Mouse (Mus musculus) hindbrain, embryonic 16.5 days (tissue): ENCODE measurements around the gene Wasf2. TPM values are rescaled to one million over a fixed set of nuclear protein-coding genes. Genes with fewer than 3 reads are reported as not detected.

ENCODE experiments used
- ATAC-seq: fragments of 200-750 bp; cut with Nextera tagmentation; 2 replicates; pipeline ENCODE4 v1.8.0; 2017; ENCODE audit warnings: moderate TSS enrichment, moderate library complexity
- H3K27ac ChIP-seq: fragments of 300-500 bp; sonication (generic); 2 replicates; pipeline ENCODE4 v1.5.1; 2014; ENCODE audit warnings: low read depth, mild to moderate bottlenecking, control low read depth, low read length, moderate library complexity
- H3K27me3 ChIP-seq: fragments of 300-500 bp; sonication (generic); replicated peaks from 2 replicates; pipeline ENCODE4 v1.6.1; 2014; ENCODE audit warnings: low read length; ENCODE audit not compliant: control insufficient read depth, insufficient read depth
- H3K36me3 ChIP-seq: fragments of 300-500 bp; sonication (generic); 2 replicates; pipeline ENCODE4 v1.6.1; 2014; ENCODE audit warnings: mild to moderate bottlenecking, low read length, moderate library complexity, mixed read lengths; ENCODE audit not compliant: control insufficient read depth, insufficient read depth
- H3K4me1 ChIP-seq: fragments of 300-500 bp; sonication (generic); 2 replicates; pipeline ENCODE4 v1.6.1; 2014; ENCODE audit warnings: low read depth, low read length; ENCODE audit not compliant: control insufficient read depth, insufficient read depth
- H3K4me2 ChIP-seq: fragments of 300-500 bp; sonication (generic); 2 replicates; pipeline ENCODE4 v1.6.1; 2014; ENCODE audit warnings: mild to moderate bottlenecking, low read length, control low read depth, moderate library complexity
- H3K4me3 ChIP-seq: fragments of 300-500 bp; sonication (generic); 2 replicates; pipeline ENCODE4 v1.5.1; 2014; ENCODE audit warnings: mild to moderate bottlenecking, low read length, control low read depth, moderate library complexity
- H3K9ac ChIP-seq: fragments of 300-500 bp; sonication (generic); 2 replicates; pipeline ENCODE4 v1.6.1; 2014; ENCODE audit warnings: low read depth, mild to moderate bottlenecking, control low read depth, low read length, moderate library complexity
- H3K9me3 ChIP-seq: fragments of 300-500 bp; sonication (generic); 2 replicates; pipeline ENCODE4 v1.6.1; 2014; ENCODE audit warnings: mild to moderate bottlenecking, low read length, moderate library complexity; ENCODE audit not compliant: control insufficient read depth
- WGBS: fragments of 180-500 bp; shearing (Covaris S2); extraction: QIAGEN DNeasy Blood & Tissue Kit; methylation state at CpG from one replicate; pipeline ENCODE4 v1.1.7; 2014; 5-methylcytosine and 5-hydroxymethylcytosine counted together
- polyA plus RNA-seq: library from polyadenylated mRNA; unstranded; fragments of >200 nt; fragmentation: Nextera tagmentation; extraction: Ambion mirVana; gene quantifications from 2 replicates; pipeline ENCODE4 v1.2.1, GENCODE M21; 2015

Gene Wasf2
- polyA plus RNA-seq, 1 experiment from 2014 or later = 23.2 TPM

- ATAC-seq = peak; percentile 70
- H3K4me2 ChIP-seq = peak within 1 kb of the TSS; percentile 99
- peak within 1 kb of the TSS; percentile 79 for H3K9ac ChIP-seq
- WGBS = 1% methylated on average over 49 of the region's 52 CpGs
- no peak within 1 kb of the TSS; the same call in 1 of the 2 replicates for H3K27ac ChIP-seq
- no peaks in the 10 kb centered on the region for H3K9me3 ChIP-seq
- H3K27me3 ChIP-seq = peaks cover 11% of the 10 kb centered on the region; the same call in 1 of the 2 replicates
- peak within 1 kb of the TSS; percentile 80 for H3K4me3 ChIP-seq
- H3K4me1 ChIP-seq = peaks cover 9% of the 10 kb centered on the region
- H3K36me3 ChIP-seq = no peaks in the 10 kb centered on the region
Measured at GRCm38 (mm10) chr4:133211751-133212561, 81.7 kb downstream of the Wasf2 start, which contains the start of the genes Cd164l2 and Gpr3. Cd164l2 (plus strand) TSS chr4:133212131. Gpr3 (minus strand) TSS chr4:133212536.

- no peaks in the 10 kb centered on the region for H3K9me3 ChIP-seq
- no peaks in the 10 kb centered on the region for H3K36me3 ChIP-seq
- no peak overlapping the region for H3K27ac ChIP-seq
- peak overlapping the region; percentile 99 for H3K4me2 ChIP-seq
- H3K4me3 ChIP-seq = peak overlapping the region; percentile 80
- peak overlapping the region; percentile 79 for H3K9ac ChIP-seq
- ATAC-seq = peak; percentile 87
- peaks cover 11% of the 10 kb centered on the region; the same call in 1 of the 2 replicates for H3K27me3 ChIP-seq
- peaks cover 9% of the 10 kb centered on the region for H3K4me1 ChIP-seq
- WGBS = 1% methylated on average over 36 of the region's 44 CpGs
Measured at GRCm38 (mm10) chr4:133212562-133213267, 82.4 kb downstream of the Wasf2 start.

GRCm38 (mm10) chr4:133213268-133213590 is 82.9 kb downstream of the Wasf2 start:
- Histone ChIP-seq H3K36me3 (no peaks in the 10 kb centered on the region), H3K9me3 (no peaks in the 10 kb centered on the region), H3K9ac (no peak overlapping the region), H3K4me3 (peak overlapping the region; percentile 80), H3K4me2 (peak overlapping the region; percentile 99), H3K27ac (no peak overlapping the region), H3K4me1 (peaks cover 9% of the 10 kb centered on the region), H3K27me3 (peaks cover 11% of the 10 kb centered on the region; the same call in 1 of the 2 replicates)
- peak; percentile 1; the same call in 1 of the 2 replicates for ATAC-seq
- WGBS = under 1% methylated on average over 8 of the region's 9 CpGs

DNA sequence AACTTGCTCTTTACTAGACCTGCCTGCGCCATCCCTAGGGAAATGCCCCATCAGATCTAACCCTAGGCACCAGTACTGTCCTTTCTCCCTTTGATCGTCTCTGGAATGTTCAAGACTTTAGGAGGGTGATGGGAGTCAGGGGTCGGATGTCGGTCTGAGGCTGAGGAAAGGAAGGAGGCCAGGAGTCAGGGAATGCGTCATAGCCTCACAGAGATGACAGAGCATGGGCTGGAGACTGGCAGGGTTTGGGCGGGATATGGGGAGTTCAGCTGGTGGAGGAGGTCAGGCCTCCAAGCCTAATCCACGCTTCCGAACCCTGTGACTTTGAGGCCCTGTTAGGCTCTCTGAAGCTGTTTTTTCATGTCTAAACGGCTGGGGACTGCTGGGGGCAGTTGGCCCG is 83.4 kb downstream of the Wasf2 start:
- 14% methylated on average over 10 of the region's 10 CpGs for WGBS
- no peak for ATAC-seq
- no peaks in the 10 kb centered on the region for H3K9me3 ChIP-seq
- peaks cover 11% of the 10 kb centered on the region; the same call in 1 of the 2 replicates for H3K27me3 ChIP-seq
- H3K27ac ChIP-seq = no peak overlapping the region
- H3K4me3 ChIP-seq = peak overlapping the region; percentile 80; the same call in 1 of the 2 replicates
- H3K9ac ChIP-seq = no peak overlapping the region; the same call in 1 of the 2 replicates
- H3K4me2 ChIP-seq = peak overlapping the region; percentile 99
- peaks cover 9% of the 10 kb centered on the region for H3K4me1 ChIP-seq
- no peaks in the 10 kb centered on the region for H3K36me3 ChIP-seq

- Histone ChIP-seq H3K4me2 (no peak overlapping the region), H3K4me1 (peaks cover 11% of the 10 kb centered on the region), H3K27ac (no peak overlapping the region), H3K9ac (no peak overlapping the region; the same call in 1 of the 2 replicates), H3K9me3 (no peaks in the 10 kb centered on the region), H3K36me3 (no peaks in the 10 kb centered on the region), H3K27me3 (peaks cover 14% of the 10 kb centered on the region), H3K4me3 (no peak overlapping the region)
- WGBS = 0% methylated on average over 5 of the region's 5 CpGs
- ATAC-seq = no peak
Measured at GRCm38 (mm10) chr4:133217641-133218040, 87.3 kb downstream of the Wasf2 start.

- no peak overlapping the region for H3K9ac ChIP-seq
- peaks cover 3% of the 10 kb centered on the region; the same call in 1 of the 2 replicates for H3K4me1 ChIP-seq
- no peaks in the 10 kb centered on the region for H3K36me3 ChIP-seq
- H3K4me2 ChIP-seq = no peak overlapping the region
- H3K4me3 ChIP-seq = no peak overlapping the region
- ATAC-seq = no peak
- 95% methylated on average over 3 of the region's 3 CpGs for WGBS
- H3K27ac ChIP-seq = no peak overlapping the region
- H3K9me3 ChIP-seq = no peaks in the 10 kb centered on the region
- H3K27me3 ChIP-seq = peaks cover 13% of the 10 kb centered on the region
Measured at GRCm38 (mm10) chr4:133218745-133219144, 88.4 kb downstream of the Wasf2 start.

GRCm38 (mm10) chr4:133220656-133221055 is 90.4 kb downstream of the Wasf2 start:
- 2% methylated on average over 25 of the region's 25 CpGs for WGBS
- Histone ChIP-seq H3K4me2 (peak overlapping the region; percentile 64), H3K9ac (peak overlapping the region; percentile 59), H3K9me3 (no peaks in the 10 kb centered on the region), H3K4me3 (peak overlapping the region; percentile 40), H3K27me3 (peaks cover 5% of the 10 kb centered on the region), H3K36me3 (no peaks in the 10 kb centered on the region), H3K4me1 (peaks cover 3% of the 10 kb centered on the region; the same call in 1 of the 2 replicates), H3K27ac (no peak overlapping the region)
- 0 out of 2 replicates have a peak, but pooled peaks have one; percentile 11 for ATAC-seq

DNA sequence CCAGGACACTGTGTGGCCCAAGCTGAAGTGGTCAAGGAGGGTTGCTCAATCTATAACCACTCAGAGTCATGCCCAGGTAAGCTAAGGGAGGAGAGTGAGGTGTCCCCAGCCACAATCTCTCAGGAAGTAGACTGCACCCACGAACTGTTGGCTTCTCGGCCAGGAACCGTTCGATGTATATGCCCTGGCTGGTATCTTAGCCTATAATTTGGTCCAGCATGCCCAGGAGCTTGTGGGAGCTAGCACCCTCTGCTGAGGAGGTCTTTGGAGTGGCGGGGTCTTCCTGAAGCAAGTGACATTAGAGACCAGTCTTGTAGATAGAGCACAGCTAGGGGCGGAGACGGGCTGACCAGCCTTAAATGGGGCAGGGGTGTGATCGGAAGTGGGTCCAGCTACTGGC is 91.4 kb downstream of the Wasf2 start:
- 84% methylated on average over 8 of the region's 8 CpGs for WGBS
- Histone ChIP-seq H3K4me2 (no peak overlapping the region), H3K36me3 (no peaks in the 10 kb centered on the region), H3K27ac (no peak overlapping the region), H3K4me3 (no peak overlapping the region), H3K27me3 (peaks cover 5% of the 10 kb centered on the region), H3K9me3 (no peaks in the 10 kb centered on the region), H3K9ac (no peak overlapping the region), H3K4me1 (peaks cover 3% of the 10 kb centered on the region; the same call in 1 of the 2 replicates)
- no peak for ATAC-seq

GRCm38 (mm10) chr4:133223875-133224274 is 93.6 kb downstream of the Wasf2 start:
- 50% methylated on average over 5 of the region's 5 CpGs for WGBS
- Histone ChIP-seq H3K36me3 (no peaks in the 10 kb centered on the region), H3K4me1 (peaks cover 3% of the 10 kb centered on the region; the same call in 1 of the 2 replicates), H3K9me3 (no peaks in the 10 kb centered on the region), H3K4me2 (no peak overlapping the region), H3K4me3 (no peak overlapping the region), H3K27ac (no peak overlapping the region), H3K27me3 (peaks cover 5% of the 10 kb centered on the region), H3K9ac (peak overlapping the region; percentile 28; the same call in 1 of the 2 replicates)
- ATAC-seq = no peak
